Mouse (Mus musculus) granulocyte monocyte progenitor cell, adult 5-6 weeks (primary cell): ENCODE measurements around the gene Gpr22. TPM values are rescaled to one million over a fixed set of nuclear protein-coding genes. Genes with fewer than 3 reads are reported as not detected.

Experiments used
- ATAC-seq: replicated peaks from 2 replicates; pipeline ENCODE4 v1.8.0; 2016; ENCODE audit warnings: mild to moderate bottlenecking, moderate TSS enrichment, inconsistent platforms; ENCODE audit not compliant: poor library complexity, severe bottlenecking
- total RNA-seq, 2 experiments: library from RNA; stranded (forward) in 1 of 2; stranded (reverse) in 1 of 2; fragments of 200-712, 200-1000 nt in 1 of 2; fragments of >200 nt in 1 of 2; fragmentation: Nextera tagmentation in 1 of 2; gene quantifications; 2 replicates each; pipeline ENCODE4 v1.2.3; 2014 to 2017

Gpr22 gene
- total RNA-seq, 2 experiments from 2014 or later, result under 0.01 TPM; not detected in 1

DNA sequence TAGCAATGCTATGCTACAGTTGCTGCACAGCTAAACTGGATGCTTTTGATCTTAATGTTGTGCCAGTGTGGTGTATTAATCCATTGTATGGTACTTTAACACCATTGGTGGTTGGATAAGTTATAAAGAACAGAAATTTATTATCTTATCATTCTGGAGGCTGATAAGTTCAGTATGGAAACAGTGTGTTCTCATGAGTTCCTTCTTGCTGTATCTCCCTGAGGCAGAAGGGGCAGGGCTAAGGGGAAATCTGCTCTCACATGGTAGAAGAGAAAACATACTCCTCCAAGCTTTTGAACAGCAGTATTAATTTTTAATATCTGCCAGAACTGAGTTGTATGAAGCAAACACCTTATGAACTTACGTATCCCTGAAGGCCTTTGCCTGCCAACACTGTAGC, 20.5 kb downstream of the Gpr22 start:
- no peak for ATAC-seq

GRCm38 (mm10) chr12:31686679-31687078, 27.1 kb downstream of the Gpr22 start:
- ATAC-seq, result no peak

DNA sequence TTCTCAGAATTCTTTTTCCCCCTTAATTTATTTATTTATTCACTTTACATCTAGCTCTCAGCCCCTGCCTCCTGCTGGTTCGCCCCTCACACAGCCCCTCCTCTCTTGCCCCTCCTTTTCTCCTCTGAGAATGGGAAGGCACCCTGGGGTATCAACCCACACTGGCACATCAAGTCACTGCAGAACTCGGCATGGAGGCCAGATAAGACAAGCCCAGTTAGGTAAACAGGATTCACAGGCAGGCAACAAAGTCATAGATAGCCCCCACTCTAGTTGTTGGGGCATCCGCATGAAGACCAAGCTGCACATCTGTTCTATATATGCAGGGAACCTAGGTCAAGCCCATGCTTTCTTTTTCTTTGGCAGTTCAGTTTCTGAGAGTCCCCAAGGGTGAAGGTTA, 46.6 kb downstream of the Gpr22 start:
- no peak for ATAC-seq

DNA sequence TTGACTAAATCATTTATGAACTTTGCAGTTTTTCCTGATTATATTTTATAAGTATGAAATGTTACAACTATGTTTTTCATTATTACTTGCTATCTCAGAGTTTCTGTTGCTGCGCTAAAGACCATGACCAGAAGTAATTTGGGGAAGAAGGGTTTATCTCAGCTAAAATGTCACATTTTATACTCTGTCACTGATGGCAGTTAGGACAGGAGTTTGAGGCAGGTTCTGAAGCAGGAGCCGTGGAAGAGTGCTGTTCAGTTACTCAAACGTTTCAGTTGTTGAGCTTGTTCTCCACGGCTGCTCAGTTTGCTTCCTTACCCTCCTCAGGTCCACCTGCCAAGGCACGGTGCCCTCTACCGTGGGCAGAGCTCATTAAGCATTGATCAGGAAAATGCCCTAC, 47.7 kb downstream of the Gpr22 start:
- ATAC-seq, result no peak

Other genes with a start within 250 kb of the Gpr22 start
- gene Cbll1, start 214.3 kb downstream of the Gpr22 start, total RNA-seq (2014; fragmentation: Nextera tagmentation), result 43.6 and 49.0 TPM in 2 replicates
- 4.5 and 6.4 TPM in 2 replicates for gene Cbll1, start 214.3 kb downstream of the Gpr22 start, total RNA-seq (2017)
- not detected in 2 replicates for gene Slc26a4, start 154.0 kb downstream of the Gpr22 start, total RNA-seq (2014; fragmentation: Nextera tagmentation)
- gene Slc26a4, start 154.0 kb downstream of the Gpr22 start, total RNA-seq (2017), result not detected in 2 replicates
- 68.8 and 85.3 TPM in 2 replicates for gene Bcap29, start 79.3 kb downstream of the Gpr22 start, total RNA-seq (2014; fragmentation: Nextera tagmentation)
- gene Bcap29, start 79.3 kb downstream of the Gpr22 start, total RNA-seq (2017), result 53.7 and 59.5 TPM in 2 replicates
- 9.8 and 17.8 TPM in 2 replicates for gene Dus4l, start 59.1 kb downstream of the Gpr22 start, total RNA-seq (2014; fragmentation: Nextera tagmentation)
- 10.9 and 30.4 TPM in 2 replicates for gene Dus4l, start 59.1 kb downstream of the Gpr22 start, total RNA-seq (2017)
- 44.4 and 61.0 TPM in 2 replicates for gene Cog5, start 59.1 kb downstream of the Gpr22 start, total RNA-seq (2014; fragmentation: Nextera tagmentation)
- gene Cog5, start 59.1 kb downstream of the Gpr22 start, total RNA-seq (2017), result 56.3 and 67.7 TPM in 2 replicates
- 39.9 and 43.5 TPM in 2 replicates for gene Hbp1, start 236.6 kb upstream of the Gpr22 start, total RNA-seq (2014; fragmentation: Nextera tagmentation)
- 40.6 and 53.1 TPM in 2 replicates for gene Hbp1, start 236.6 kb upstream of the Gpr22 start, total RNA-seq (2017)